Mouse (Mus musculus): Measurements from ENCODE around the gene Gpr158. TPM values are rescaled to one million over a fixed set of nuclear protein-coding genes. Genes with fewer than 3 reads are reported as not detected.

Gpr158 gene
- polyA plus RNA-seq, 1 experiment, result not detected

DNA sequence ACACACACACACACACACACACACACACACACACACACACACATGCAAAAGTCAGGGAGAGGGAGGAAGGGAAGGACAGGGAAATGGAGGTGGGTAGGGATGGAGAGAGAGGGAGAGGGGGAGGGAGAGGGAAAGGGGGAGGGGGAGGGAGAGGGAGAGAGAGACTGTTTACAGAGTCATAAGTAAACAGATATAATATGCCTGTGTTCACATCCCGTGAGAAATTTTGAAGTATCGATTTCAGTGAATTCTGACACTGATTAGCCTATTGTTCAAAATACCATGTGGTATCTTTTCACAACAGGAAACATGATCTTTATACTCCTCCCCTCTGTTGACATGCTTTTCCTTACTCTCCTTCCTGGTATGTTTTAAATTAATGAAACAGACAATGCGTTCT lies 432.3 kb downstream of the Gpr158 start:
- H3ac ChIP-seq (ENCODE audit: control insufficient read depth, insufficient read length, low read depth), result no peak overlapping the region
- H3K36me3 ChIP-seq (ENCODE audit: control insufficient read depth, insufficient read depth), result no peaks in the 10 kb centered on the region
- H3K27me3 ChIP-seq (ENCODE audit: control insufficient read depth, insufficient read depth, insufficient read length), result no peaks in the 10 kb centered on the region
- H3K79me2 ChIP-seq (ENCODE audit: control insufficient read depth, insufficient read depth), result no peaks in the 10 kb centered on the region
- no peak for TF ChIP-seq MAX (IDR thresholded peaks at IDR 0.05)
- TF ChIP-seq MYOG (IDR thresholded peaks at IDR 0.05; ENCODE audit: control insufficient read depth, extremely low read depth, insufficient read length), result no peak
- no peak for TF ChIP-seq FOSL1 (IDR thresholded peaks at IDR 0.05; ENCODE audit: insufficient read depth, low read length, poor library complexity, severe bottlenecking)
- H3K4me3 ChIP-seq (ENCODE audit: insufficient read depth, poor library complexity, severe bottlenecking), result no peak overlapping the region
- H3K79me3 ChIP-seq (ENCODE audit: low read depth), result no peaks in the 10 kb centered on the region

GRCm38 (mm10) chr2:21800045-21800444 lies 432.7 kb downstream of the Gpr158 start:
- Histone ChIP-seq H3ac (ENCODE audit: control insufficient read depth, insufficient read length, low read depth) (no peak overlapping the region), H3K79me2 (ENCODE audit: control insufficient read depth, insufficient read depth) (no peaks in the 10 kb centered on the region), H3K79me3 (ENCODE audit: low read depth) (no peaks in the 10 kb centered on the region), H3K36me3 (ENCODE audit: control insufficient read depth, insufficient read depth) (no peaks in the 10 kb centered on the region), H3K27me3 (ENCODE audit: control insufficient read depth, insufficient read depth, insufficient read length) (no peaks in the 10 kb centered on the region), H3K4me3 (ENCODE audit: insufficient read depth, poor library complexity, severe bottlenecking) (no peak overlapping the region)
- TF ChIP-seq MYOG (IDR thresholded peaks at IDR 0.05; ENCODE audit: control insufficient read depth, extremely low read depth, insufficient read length), result no peak
- no peak for TF ChIP-seq CEBPB (IDR thresholded peaks at IDR 0.05; ENCODE audit: low read depth)
- TF ChIP-seq USF1 (IDR thresholded peaks at IDR 0.05; ENCODE audit: low read depth), result no peak
- TF ChIP-seq FOSL1 (IDR thresholded peaks at IDR 0.05; ENCODE audit: insufficient read depth, low read length, poor library complexity, severe bottlenecking), result no peak
- TF ChIP-seq CTCF (IDR thresholded peaks at IDR 0.05; ENCODE audit: control insufficient read depth, insufficient read depth, insufficient read length), result no peak
- TF ChIP-seq MYOD1 (IDR thresholded peaks at IDR 0.05; ENCODE audit: control insufficient read depth, insufficient read length, low read depth), result no peak
- no peak for TF ChIP-seq MAX (IDR thresholded peaks at IDR 0.05)

GRCm38 (mm10) chr2:21808510-21808909 lies 441.2 kb downstream of the Gpr158 start:
- no peak overlapping the region for H3K4me3 ChIP-seq (ENCODE audit: insufficient read depth, poor library complexity, severe bottlenecking)
- TF ChIP-seq MYOG (IDR thresholded peaks at IDR 0.05; ENCODE audit: control insufficient read depth, extremely low read depth, insufficient read length) (no peak), USF1 (IDR thresholded peaks at IDR 0.05; ENCODE audit: low read depth) (no peak), CEBPB (IDR thresholded peaks at IDR 0.05; ENCODE audit: low read depth) (no peak), CTCF (IDR thresholded peaks at IDR 0.05; ENCODE audit: control insufficient read depth, insufficient read depth, insufficient read length) (no peak), FOSL1 (IDR thresholded peaks at IDR 0.05; ENCODE audit: insufficient read depth, low read length, poor library complexity, severe bottlenecking) (no peak), MYOD1 (IDR thresholded peaks at IDR 0.05; ENCODE audit: control insufficient read depth, insufficient read length, low read depth) (no peak), MAX (IDR thresholded peaks at IDR 0.05) (no peak)
- no peak overlapping the region for H3ac ChIP-seq (ENCODE audit: control insufficient read depth, insufficient read length, low read depth)
- no peaks in the 10 kb centered on the region for H3K27me3 ChIP-seq (ENCODE audit: control insufficient read depth, insufficient read depth, insufficient read length)
- no peaks in the 10 kb centered on the region for H3K36me3 ChIP-seq (ENCODE audit: control insufficient read depth, insufficient read depth)
- H3K79me2 ChIP-seq (ENCODE audit: control insufficient read depth, insufficient read depth), result no peaks in the 10 kb centered on the region
- no peaks in the 10 kb centered on the region for H3K79me3 ChIP-seq (ENCODE audit: low read depth)

GRCm38 (mm10) chr2:21810431-21810830 lies 443.1 kb downstream of the Gpr158 start:
- no peaks in the 10 kb centered on the region for H3K79me3 ChIP-seq (ENCODE audit: low read depth)
- no peaks in the 10 kb centered on the region for H3K79me2 ChIP-seq (ENCODE audit: control insufficient read depth, insufficient read depth)
- TF ChIP-seq USF1 (IDR thresholded peaks at IDR 0.05; ENCODE audit: low read depth), result no peak
- no peak for TF ChIP-seq MYOG (IDR thresholded peaks at IDR 0.05; ENCODE audit: control insufficient read depth, extremely low read depth, insufficient read length)
- no peak for TF ChIP-seq CEBPB (IDR thresholded peaks at IDR 0.05; ENCODE audit: low read depth)
- no peak for TF ChIP-seq MYOD1 (IDR thresholded peaks at IDR 0.05; ENCODE audit: control insufficient read depth, insufficient read length, low read depth)
- TF ChIP-seq CTCF (IDR thresholded peaks at IDR 0.05; ENCODE audit: control insufficient read depth, insufficient read depth, insufficient read length), result no peak
- no peak for TF ChIP-seq FOSL1 (IDR thresholded peaks at IDR 0.05; ENCODE audit: insufficient read depth, low read length, poor library complexity, severe bottlenecking)
- no peak for TF ChIP-seq MAX (IDR thresholded peaks at IDR 0.05)
- no peak overlapping the region for H3ac ChIP-seq (ENCODE audit: control insufficient read depth, insufficient read length, low read depth)
- no peak overlapping the region for H3K4me3 ChIP-seq (ENCODE audit: insufficient read depth, poor library complexity, severe bottlenecking)
- no peaks in the 10 kb centered on the region for H3K36me3 ChIP-seq (ENCODE audit: control insufficient read depth, insufficient read depth)
- no peaks in the 10 kb centered on the region for H3K27me3 ChIP-seq (ENCODE audit: control insufficient read depth, insufficient read depth, insufficient read length)

- Histone ChIP-seq H3K4me3 (ENCODE audit: insufficient read depth, poor library complexity, severe bottlenecking) (no peak overlapping the region), H3ac (ENCODE audit: control insufficient read depth, insufficient read length, low read depth) (no peak overlapping the region), H3K79me2 (ENCODE audit: control insufficient read depth, insufficient read depth) (no peaks in the 10 kb centered on the region), H3K79me3 (ENCODE audit: low read depth) (no peaks in the 10 kb centered on the region), H3K36me3 (ENCODE audit: control insufficient read depth, insufficient read depth) (no peaks in the 10 kb centered on the region), H3K27me3 (ENCODE audit: control insufficient read depth, insufficient read depth, insufficient read length) (no peaks in the 10 kb centered on the region)
- TF ChIP-seq CEBPB (IDR thresholded peaks at IDR 0.05; ENCODE audit: low read depth) (no peak), MYOD1 (IDR thresholded peaks at IDR 0.05; ENCODE audit: control insufficient read depth, insufficient read length, low read depth) (no peak)
These were observed 496.7 kb downstream of the Gpr158 start for GRCm38 (mm10) chr2:21864061-21864460.

Other genes with a start within 250 kb of the Gpr158 start
- gene Enkur, start 162.2 kb upstream of the Gpr158 start, polyA plus RNA-seq (2012; fragmentation: generic; extraction: Trizol), result 0.08 TPM
- gene Thnsl1, start 161.8 kb upstream of the Gpr158 start, polyA plus RNA-seq (2012; fragmentation: generic; extraction: Trizol), result 1.5 TPM